Mouse (Mus musculus) cortical plate, adult 2 months (tissue): ENCODE measurements at regions not wholly inside any gene's neighbourhood (a gene's known extent, or its start where the extent isn't known, plus 50 kb on each side); places are given as distances from the start of the nearest gene placed in this dataset.

Experiments
- CTCF ChIP-seq: fragments of 200-500 bp; IDR thresholded peaks from 2 replicates; pipeline ENCODE4 v1.5.1; 2011; ENCODE audit warnings: mild to moderate bottlenecking, control low read depth, low read length; ENCODE audit not compliant: insufficient read depth; ENCODE audit errors: extremely low read depth
- POLR2A ChIP-seq: fragments of 200-500 bp; IDR thresholded peaks from 2 replicates; pipeline ENCODE4 v1.6.1; 2011; ENCODE audit warnings: mild to moderate bottlenecking, low read length, control low read depth; ENCODE audit not compliant: insufficient read depth; ENCODE audit errors: extremely low read depth

DNA sequence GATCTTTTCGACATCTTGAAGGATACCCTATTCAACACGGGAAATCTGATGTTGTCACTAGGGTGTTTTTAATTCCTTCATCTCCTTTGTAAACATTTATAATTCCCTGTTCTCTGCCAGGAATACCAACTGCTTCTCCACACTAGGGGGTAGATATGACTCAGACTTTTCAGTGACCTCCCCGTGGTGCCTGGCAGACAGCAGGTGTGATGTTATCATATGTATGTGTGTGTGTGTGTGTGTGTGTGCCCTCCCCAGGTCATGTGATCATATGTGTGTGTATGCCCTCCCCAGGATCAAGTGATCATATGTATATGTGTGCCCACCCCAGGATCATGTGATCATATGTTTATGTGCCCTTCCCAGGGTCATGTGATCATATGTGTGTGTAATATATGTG is 220.9 kb downstream of the Setd4 start:
- TF ChIP-seq POLR2A (no peak), CTCF (no peak)
